Mouse (Mus musculus) gastrocnemius, adult 2 months (tissue): ENCODE results near the gene Calml3. TPM values are rescaled to one million over a fixed set of nuclear protein-coding genes. Genes with fewer than 3 reads are reported as not detected.
A peak's percentile ranks its signal among the peaks of the same experiment; 100 is the strongest.

Experiments
- DNase-seq: peaks from one replicate; pipeline ENCODE4 v3.0.0; 2022
- H3K27ac ChIP-seq: fragments of 200-600 bp; 2 replicates; pipeline ENCODE4 v1.8.1; 2022; ENCODE audit warnings: mild to moderate bottlenecking
- H3K4me3 ChIP-seq: fragments of 200-600 bp; 2 replicates; pipeline ENCODE4 v1.8.1; 2022; ENCODE audit warnings: mild to moderate bottlenecking, moderate library complexity
- CTCF ChIP-seq: fragments of 200-600 bp; IDR thresholded peaks from 2 replicates; pipeline ENCODE4 v1.8.1; 2022; ENCODE audit warnings: antibody characterized with exemption, mild to moderate bottlenecking, moderate library complexity
- intact Hi-C: fragments of 180-260 bp; cut with DNase I; formaldehyde crosslinking; loops from one replicate; pipeline ENCODE4 v1.15.1; 2025
- total RNA-seq, 2 experiments: library from RNA; stranded (reverse); gene quantifications; 2 replicates each; pipeline ENCODE4 v1.2.3; 2021

The Calml3 gene
- total RNA-seq, 2 experiments from 2014 or later = not detected

DNA sequence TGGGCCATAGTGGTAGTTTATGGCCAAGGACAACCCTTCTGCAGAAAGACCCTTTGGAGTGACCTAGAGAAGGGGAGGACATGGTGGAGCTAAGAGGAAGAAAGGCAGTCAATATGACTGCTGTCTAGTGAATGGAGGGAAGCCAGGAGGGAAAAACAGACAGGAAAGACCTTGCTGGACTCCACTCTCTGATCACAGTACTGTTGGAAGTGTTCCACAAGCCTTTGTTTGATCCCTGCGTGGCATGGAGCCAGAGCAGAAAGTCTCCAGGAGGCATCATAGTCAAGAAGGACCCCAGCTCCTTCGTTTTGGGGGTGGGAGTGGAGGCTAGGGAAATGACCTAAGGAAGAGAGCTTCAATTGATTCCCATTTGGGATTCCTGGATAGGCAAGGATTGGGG is 1.0 kb upstream of the Calml3 start:
- H3K4me3 ChIP-seq = no peak overlapping the region
- DNase-seq = no peak
- H3K27ac ChIP-seq = no peak overlapping the region
- intact Hi-C loops = no loop called here
- TF ChIP-seq CTCF = no peak

DNA sequence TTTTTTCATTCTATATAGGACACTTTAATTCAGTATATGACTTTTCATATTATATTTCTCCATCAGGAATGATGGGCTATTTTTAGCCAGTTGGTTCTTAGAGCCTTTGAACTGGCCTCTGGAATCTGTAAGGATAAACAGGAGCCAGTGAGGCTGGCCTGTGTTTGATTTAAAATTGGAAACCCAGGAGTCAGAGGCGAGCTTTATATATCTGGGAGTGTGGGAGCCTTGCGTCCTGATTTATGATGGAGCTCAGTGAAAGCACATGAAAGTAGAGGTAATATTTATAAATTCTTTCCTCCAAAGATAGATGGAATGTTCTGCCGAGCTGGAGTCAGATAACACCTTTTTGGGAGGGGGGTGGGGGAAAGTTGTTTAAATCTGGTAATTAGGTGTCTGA is 4.7 kb downstream of the Calml3 start:
- intact Hi-C loops = no loop called here
- DNase-seq = no peak
- no peak for TF ChIP-seq CTCF
- Histone ChIP-seq H3K4me3 (no peak overlapping the region), H3K27ac (no peak overlapping the region)

DNA sequence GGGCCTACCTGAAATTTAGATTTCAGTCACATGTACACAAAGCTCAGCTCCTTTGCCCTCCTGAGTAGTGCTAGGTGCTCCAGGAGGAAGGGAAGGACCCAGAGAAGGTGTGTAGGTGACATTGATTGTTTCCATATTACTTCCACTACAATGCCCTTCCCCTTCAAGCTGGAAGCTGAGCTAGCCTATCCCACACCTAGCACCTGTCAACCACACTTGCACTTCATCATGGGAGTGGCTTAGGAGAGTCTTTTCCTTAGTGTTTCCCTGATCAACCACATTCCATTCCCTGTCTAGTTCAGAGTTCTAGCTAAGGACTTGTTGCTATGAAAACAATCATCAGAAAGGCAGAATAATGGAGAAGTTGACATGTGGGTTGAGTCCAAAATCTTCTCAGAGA is 5.4 kb downstream of the Calml3 start:
- DNase-seq = no peak
- intact Hi-C loops = no loop called here
- Histone ChIP-seq H3K4me3 (no peak overlapping the region), H3K27ac (peak overlapping the region; percentile 16; the same call in 1 of the 2 replicates)
- TF ChIP-seq CTCF = no peak

DNA sequence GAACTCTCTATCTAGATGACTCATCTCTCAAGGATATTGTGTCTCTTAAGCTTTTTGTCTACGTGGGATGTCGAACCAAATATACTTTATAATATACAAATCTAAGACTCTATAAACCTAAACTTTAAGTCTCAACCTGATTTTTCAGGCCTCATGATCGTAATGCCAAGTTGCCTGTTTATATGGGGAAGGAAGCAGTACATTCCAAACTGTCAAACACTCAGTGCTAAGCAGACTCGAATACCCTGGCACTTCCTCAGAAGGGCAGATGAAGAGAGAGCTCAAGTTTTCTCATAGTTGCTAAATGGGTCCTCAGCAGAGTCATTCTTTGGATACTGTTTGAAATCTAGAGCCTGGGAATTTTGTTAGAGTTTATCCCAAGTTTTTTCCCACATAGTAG is 7.5 kb downstream of the Calml3 start:
- TF ChIP-seq CTCF = no peak
- H3K27ac ChIP-seq = no peak overlapping the region
- H3K4me3 ChIP-seq = no peak overlapping the region
- no peak for DNase-seq
- intact Hi-C loops = no loop called here

DNA sequence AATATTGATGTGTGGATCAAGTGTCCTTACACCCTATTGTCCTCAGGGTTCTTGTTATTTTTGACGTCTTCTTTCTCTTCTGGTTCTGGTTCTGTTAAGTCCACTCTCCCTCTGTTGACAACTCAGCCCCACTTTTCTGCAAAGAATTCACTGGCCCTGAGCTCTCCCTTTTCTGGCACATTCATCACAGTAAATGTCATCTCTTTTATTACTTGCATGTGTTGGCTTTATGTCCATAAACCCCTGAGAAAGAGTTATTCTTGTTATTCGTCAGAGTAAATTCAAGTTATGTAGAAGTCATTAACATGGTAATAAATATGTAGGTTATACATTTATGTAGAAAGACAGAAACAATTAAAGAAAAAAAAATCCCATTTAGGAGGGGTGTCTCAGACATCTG is 14.6 kb downstream of the Calml3 start:
- intact Hi-C loops = no loop called here
- H3K4me3 ChIP-seq = no peak overlapping the region
- TF ChIP-seq CTCF = no peak
- DNase-seq = no peak
- H3K27ac ChIP-seq = no peak overlapping the region

DNA sequence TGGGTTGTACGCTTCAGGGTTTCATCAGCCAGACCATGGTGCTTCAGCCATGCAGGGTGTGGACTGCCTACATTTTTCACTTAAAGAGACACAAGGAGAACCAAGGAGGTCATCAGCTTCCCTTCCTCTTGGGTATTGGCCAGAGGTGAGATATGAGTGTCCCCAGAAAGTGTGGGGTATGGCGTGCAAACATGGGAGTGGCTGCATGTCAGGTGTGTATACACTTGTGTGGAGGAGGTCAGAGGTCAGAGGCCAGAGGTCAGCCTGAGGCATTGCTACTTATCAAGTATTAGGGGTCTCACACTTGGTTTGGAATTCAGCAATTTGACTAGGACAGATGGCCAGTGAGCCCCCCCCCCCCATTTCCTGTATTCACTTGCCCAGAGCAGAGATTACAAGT is 15.5 kb downstream of the Calml3 start:
- TF ChIP-seq CTCF = no peak
- Histone ChIP-seq H3K27ac (no peak overlapping the region), H3K4me3 (no peak overlapping the region)
- no peak for DNase-seq
- intact Hi-C loops = no loop called here

- intact Hi-C loops = no loop called here
- Histone ChIP-seq H3K4me3 (no peak overlapping the region), H3K27ac (no peak overlapping the region)
- DNase-seq = no peak
- no peak for TF ChIP-seq CTCF
These were observed 16.5 kb downstream of the Calml3 start for GRCm38 (mm10) chr13:3787644-3788043.

DNA sequence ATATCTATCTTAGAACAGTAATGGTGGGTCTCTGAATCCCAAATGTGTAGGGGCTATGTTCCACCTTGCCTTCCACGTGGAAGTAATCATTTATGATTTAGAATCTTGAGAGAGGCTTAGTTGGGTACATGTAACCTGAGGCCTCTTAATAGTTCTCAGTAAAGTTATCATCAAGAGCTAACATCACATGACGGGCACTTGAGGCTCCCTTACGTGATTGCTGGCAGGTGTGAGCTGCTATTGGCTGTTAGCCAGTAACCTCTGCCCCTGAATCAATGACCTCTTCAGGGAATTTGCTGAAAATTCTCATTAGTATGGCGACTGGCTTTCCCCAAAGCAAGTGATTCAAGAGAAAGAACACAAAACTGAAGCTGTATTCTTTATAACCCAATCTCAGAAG is 17.0 kb downstream of the Calml3 start:
- no peak overlapping the region for H3K27ac ChIP-seq
- intact Hi-C loops = no loop called here
- H3K4me3 ChIP-seq = no peak overlapping the region
- TF ChIP-seq CTCF = no peak
- no peak for DNase-seq

DNA sequence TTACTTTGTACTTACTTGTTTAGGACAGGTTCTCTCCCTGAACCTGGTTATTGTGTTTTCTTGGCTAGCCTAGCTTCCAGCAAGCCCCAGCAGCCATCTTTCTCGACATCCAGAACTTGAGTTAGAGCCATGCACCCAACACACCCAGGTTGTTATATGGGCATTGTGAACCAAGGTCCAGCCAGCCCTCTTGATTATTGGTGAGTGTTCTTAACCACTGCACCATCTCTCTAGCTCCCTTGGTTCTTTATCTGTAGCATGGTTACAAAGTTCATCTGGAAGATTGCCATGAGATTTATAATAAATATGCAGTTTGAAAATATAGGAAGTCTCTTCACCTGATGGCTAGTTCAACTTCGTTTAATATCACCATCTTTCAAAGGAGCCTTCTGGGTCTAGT is 20.5 kb downstream of the Calml3 start:
- no peak overlapping the region for H3K4me3 ChIP-seq
- no peak for DNase-seq
- intact Hi-C loops = no loop called here
- no peak overlapping the region for H3K27ac ChIP-seq
- TF ChIP-seq CTCF = no peak

DNA sequence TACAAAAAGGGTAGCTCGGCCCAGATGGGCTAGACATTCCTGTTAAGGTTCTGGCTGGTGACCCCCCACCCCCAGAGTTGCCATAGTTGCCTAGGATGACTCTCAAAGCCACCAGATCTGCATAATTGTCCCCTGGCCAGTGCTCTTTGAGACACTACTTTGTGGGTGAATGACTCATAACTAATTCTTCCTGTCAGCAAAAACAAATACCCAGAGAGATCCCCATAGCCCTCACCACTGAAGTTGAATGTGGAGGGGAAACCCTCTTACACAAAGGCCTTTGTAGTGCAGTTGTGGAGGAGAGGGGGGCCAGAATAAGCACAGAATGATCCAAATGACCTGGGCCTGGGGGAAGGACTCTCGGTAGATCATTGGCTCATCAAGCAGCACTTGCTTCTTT is 21.6 kb downstream of the Calml3 start:
- no peak for TF ChIP-seq CTCF
- no peak overlapping the region for H3K4me3 ChIP-seq
- intact Hi-C loops = no loop called here
- DNase-seq = no peak
- no peak overlapping the region for H3K27ac ChIP-seq

- no peak overlapping the region for H3K4me3 ChIP-seq
- no peak overlapping the region for H3K27ac ChIP-seq
- DNase-seq = no peak
- TF ChIP-seq CTCF = no peak
- intact Hi-C loops = no loop called here
These were observed 24.4 kb downstream of the Calml3 start for GRCm38 (mm10) chr13:3779575-3780226.

- intact Hi-C loops = no loop called here
- Histone ChIP-seq H3K27ac (no peak overlapping the region), H3K4me3 (no peak overlapping the region)
- no peak for DNase-seq
- no peak for TF ChIP-seq CTCF
These were observed 25.3 kb downstream of the Calml3 start for GRCm38 (mm10) chr13:3778591-3779364.

DNA sequence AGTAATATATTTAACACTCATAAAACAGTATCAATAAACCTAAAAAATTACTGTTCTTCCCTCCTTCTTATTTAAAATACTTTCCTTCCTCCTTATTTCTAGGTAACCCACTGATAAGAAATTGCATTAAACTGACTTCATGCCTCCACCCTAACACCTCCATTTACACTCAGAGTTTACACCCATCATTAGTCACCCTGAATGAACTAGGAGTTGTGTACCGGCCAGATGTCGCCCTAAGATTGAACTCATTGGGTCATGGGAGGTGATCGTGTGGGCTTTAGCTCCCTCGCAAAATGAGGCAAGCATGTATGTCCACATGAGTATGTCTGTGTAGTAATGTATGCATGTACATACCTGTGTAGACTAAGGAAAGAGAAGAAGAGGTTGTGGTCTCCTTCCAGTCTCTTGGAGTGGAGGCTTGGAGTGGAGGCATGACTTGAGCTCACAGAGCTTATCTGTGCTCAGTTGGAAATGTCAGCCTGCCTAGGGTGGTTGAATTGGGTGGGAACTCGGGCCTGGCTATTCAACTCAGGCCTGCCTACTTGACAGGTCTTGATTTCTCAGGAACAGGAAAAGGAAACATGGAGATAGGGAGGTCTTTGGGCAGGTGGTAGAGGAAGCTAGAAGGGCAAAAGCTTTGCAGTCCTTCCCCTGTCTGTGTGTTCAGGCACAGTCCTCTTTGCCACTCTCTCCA is 26.8 kb downstream of the Calml3 start:
- intact Hi-C loops = no loop called here
- H3K27ac ChIP-seq = no peak overlapping the region
- DNase-seq = no peak
- no peak for TF ChIP-seq CTCF
- H3K4me3 ChIP-seq = no peak overlapping the region
